Mouse (Mus musculus) C2C12 (cell line): ENCODE measurements around the gene Arhgap42. TPM values are rescaled to one million over a fixed set of nuclear protein-coding genes. Genes with fewer than 3 reads are reported as not detected.

Experiments
- H3K27me3 ChIP-seq: one replicate; pipeline ENCODE4 v1.6.1; 2011; ENCODE audit not compliant: control insufficient read depth, insufficient read depth, insufficient read length
- H3K36me3 ChIP-seq: one replicate; pipeline ENCODE4 v1.6.1; 2011; ENCODE audit not compliant: control insufficient read depth, insufficient read depth
- H3K4me3 ChIP-seq: one replicate; pipeline ENCODE4 v1.5.1; 2011; ENCODE audit warnings: mild to moderate bottlenecking, control low read depth; ENCODE audit not compliant: poor library complexity, insufficient read depth, severe bottlenecking
- H3K79me2 ChIP-seq: one replicate; pipeline ENCODE4 v1.6.1; 2011; ENCODE audit not compliant: control insufficient read depth, insufficient read depth
- H3K79me3 ChIP-seq: one replicate; pipeline ENCODE4 v1.6.1; 2011; ENCODE audit warnings: low read depth, control low read depth
- H3ac ChIP-seq: one replicate; pipeline ENCODE3; 2011; ENCODE audit warnings: low read depth; ENCODE audit not compliant: control insufficient read depth, insufficient read length
- CEBPB ChIP-seq: IDR thresholded peaks from one replicate; pipeline ENCODE4 v1.6.1; 2011; ENCODE audit warnings: low read depth, mild to moderate bottlenecking, control low read depth, moderate library complexity
- CTCF ChIP-seq: IDR thresholded peaks from one replicate; pipeline ENCODE4 v1.5.1; 2011; ENCODE audit not compliant: control insufficient read depth, insufficient read depth, insufficient read length
- FOSL1 ChIP-seq: IDR thresholded peaks from one replicate; pipeline ENCODE4 v1.8.0; 2011; ENCODE audit warnings: mild to moderate bottlenecking, low read length; ENCODE audit not compliant: poor library complexity, insufficient read depth, severe bottlenecking
- MAX ChIP-seq: IDR thresholded peaks from one replicate; pipeline ENCODE4 v1.6.1; 2011; ENCODE audit warnings: mild to moderate bottlenecking, control low read depth
- MYOD1 ChIP-seq: IDR thresholded peaks from one replicate; pipeline ENCODE4 v1.6.1; 2011; ENCODE audit warnings: low read depth; ENCODE audit not compliant: control insufficient read depth, insufficient read length
- MYOG ChIP-seq: IDR thresholded peaks from one replicate; pipeline ENCODE4 v1.6.1; 2011; ENCODE audit not compliant: control insufficient read depth, insufficient read length; ENCODE audit errors: extremely low read depth
- USF1 ChIP-seq: IDR thresholded peaks from one replicate; pipeline ENCODE4 v1.6.1; 2011; ENCODE audit warnings: low read depth, mild to moderate bottlenecking, control low read depth, moderate library complexity
- polyA plus RNA-seq: library from polyadenylated mRNA; unstranded; fragments of >200 nt; fragmentation: generic; extraction: Trizol; gene quantifications from one replicate; pipeline ENCODE4 v1.2.1, GENCODE M21; 2012; ENCODE audit warnings: missing spikeins

The Arhgap42 gene
- polyA plus RNA-seq, 1 experiment, result 8.4 TPM

DNA sequence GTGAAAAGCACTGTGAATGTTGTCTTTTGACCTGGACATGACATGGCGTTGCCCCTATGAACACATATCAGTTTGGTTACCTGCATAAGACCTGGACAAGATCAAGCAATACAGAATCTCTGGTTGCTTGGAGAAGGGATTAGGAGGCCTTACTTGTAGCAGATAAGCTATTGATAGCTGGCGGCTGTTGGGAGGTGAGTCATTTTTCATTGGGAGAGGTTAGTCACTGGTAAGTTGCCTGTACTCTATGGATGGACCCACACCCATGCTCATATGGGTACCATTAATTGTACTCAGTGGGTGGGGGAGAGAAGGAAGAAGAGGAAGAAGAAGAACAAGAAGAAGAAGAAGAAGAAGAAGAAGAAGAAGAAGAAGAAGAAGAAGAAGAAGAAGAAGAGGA, 23.6 kb upstream of the Arhgap42 start:
- no peak overlapping the region for H3ac ChIP-seq

DNA sequence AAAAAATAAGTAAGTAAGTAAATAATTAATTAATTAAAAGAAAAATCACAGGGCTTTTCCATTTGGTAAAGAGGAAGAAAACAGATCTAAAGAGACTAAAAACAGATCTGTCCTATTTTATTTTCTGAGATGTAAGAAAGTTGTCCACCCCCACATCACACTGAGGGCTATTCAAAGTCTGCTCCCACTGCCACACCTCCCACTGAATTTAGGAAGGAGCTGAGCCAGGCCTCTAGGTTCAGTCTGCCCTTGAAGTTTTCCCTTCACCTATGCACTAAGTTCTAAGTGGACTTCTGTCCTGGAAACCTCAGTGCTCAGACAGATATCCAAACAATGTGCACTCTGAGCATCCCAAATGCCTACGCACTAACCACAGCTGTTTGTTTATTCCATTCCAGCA, 15.9 kb upstream of the Arhgap42 start:
- Histone ChIP-seq H3ac (no peak overlapping the region), H3K4me3 (no peak overlapping the region), H3K79me2 (no peaks in the 10 kb centered on the region), H3K36me3 (no peaks in the 10 kb centered on the region), H3K27me3 (no peaks in the 10 kb centered on the region), H3K79me3 (no peaks in the 10 kb centered on the region)
- TF ChIP-seq CTCF (no peak), FOSL1 (no peak), USF1 (no peak)

More for the DNA sequence above, 23.6 kb upstream of the Arhgap42 start:
- Histone ChIP-seq H3K79me3 (no peaks in the 10 kb centered on the region), H3K27me3 (no peaks in the 10 kb centered on the region), H3K36me3 (no peaks in the 10 kb centered on the region), H3K79me2 (no peaks in the 10 kb centered on the region), H3K4me3 (no peak overlapping the region)
- TF ChIP-seq CEBPB (no peak), MYOD1 (no peak)

DNA sequence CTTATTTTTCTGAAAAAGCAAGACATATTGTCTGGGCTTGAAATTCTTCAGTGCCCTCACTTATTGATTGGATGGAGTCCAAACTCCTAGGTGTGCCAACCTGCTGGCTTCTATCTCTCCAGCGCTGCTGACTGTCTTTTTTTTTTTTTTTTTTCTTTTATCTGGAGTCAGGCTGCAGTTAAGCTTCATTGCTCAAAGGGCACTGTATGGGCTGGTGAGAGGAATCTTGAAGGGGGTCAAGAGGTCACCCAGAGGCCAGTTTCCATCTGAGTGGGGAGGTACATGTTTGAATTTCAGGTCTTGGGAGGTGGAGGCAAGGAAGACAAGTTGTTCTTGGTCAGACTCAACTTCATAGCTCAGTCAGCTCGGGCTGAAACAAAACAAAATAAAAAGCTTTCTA, 9.6 kb upstream of the Arhgap42 start:
- H3K36me3 ChIP-seq, result no peaks in the 10 kb centered on the region
- no peaks in the 10 kb centered on the region for H3K79me2 ChIP-seq
- TF ChIP-seq USF1, result no peak
- no peak for TF ChIP-seq MAX
- no peak for TF ChIP-seq FOSL1
- no peak for TF ChIP-seq CEBPB
- no peak for TF ChIP-seq MYOG
- no peak for TF ChIP-seq CTCF
- no peak for TF ChIP-seq MYOD1
- no peaks in the 10 kb centered on the region for H3K27me3 ChIP-seq
- no peaks in the 10 kb centered on the region for H3K79me3 ChIP-seq
- no peak overlapping the region for H3ac ChIP-seq
- H3K4me3 ChIP-seq, result no peak overlapping the region

DNA sequence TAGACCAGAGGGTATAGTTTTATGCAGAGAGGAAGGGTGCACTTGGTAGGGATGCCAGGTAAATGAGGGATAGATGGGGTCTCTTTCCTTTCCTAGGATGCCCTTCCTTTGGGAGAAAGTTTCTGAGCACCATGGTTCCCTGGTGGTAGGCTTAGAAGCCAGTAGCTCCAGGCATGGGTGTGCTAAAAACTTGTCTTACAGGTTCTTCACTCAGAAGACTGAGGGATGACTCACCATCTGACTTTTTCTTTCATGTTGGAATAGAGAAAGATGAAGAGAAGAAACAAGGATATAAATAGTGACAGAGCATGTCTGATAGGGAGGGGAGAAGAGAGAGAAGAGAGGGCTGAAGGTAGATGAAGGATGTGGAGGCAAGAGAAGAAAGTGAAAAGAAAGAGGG, 7.1 kb upstream of the Arhgap42 start:
- no peak overlapping the region for H3ac ChIP-seq
- H3K79me2 ChIP-seq, result no peaks in the 10 kb centered on the region
- H3K27me3 ChIP-seq, result no peaks in the 10 kb centered on the region
- H3K79me3 ChIP-seq, result no peaks in the 10 kb centered on the region
- no peaks in the 10 kb centered on the region for H3K36me3 ChIP-seq
- TF ChIP-seq CEBPB (no peak), CTCF (no peak)
- no peak overlapping the region for H3K4me3 ChIP-seq

DNA sequence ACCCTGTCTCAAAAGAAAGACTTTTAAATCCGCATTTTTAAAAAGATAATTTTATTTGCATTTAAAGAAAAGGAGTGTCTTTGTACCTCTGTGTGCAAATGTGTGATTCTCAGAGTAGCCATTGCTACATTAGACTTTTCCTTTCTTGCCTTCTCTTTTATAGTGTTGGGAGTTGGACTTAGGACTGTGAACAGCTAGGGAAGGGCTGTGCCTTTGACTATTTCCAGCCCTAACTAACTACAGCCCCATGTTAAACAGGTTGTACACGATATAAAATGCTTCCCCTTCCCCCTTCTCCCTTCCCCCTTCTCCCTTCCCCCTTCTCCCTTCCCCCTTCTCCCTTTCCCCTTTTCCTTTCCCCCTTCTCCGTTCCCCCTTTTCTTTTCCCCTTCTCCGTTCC, 4.9 kb upstream of the Arhgap42 start:
- H3K4me3 ChIP-seq, result no peak overlapping the region
- no peak overlapping the region for H3ac ChIP-seq
- H3K79me2 ChIP-seq, result no peaks in the 10 kb centered on the region
- no peak for TF ChIP-seq MYOG
- TF ChIP-seq MYOD1, result no peak
- TF ChIP-seq USF1, result no peak
- TF ChIP-seq CTCF, result no peak
- no peak for TF ChIP-seq MAX
- no peak for TF ChIP-seq CEBPB
- no peak for TF ChIP-seq FOSL1
- H3K36me3 ChIP-seq, result no peaks in the 10 kb centered on the region
- no peaks in the 10 kb centered on the region for H3K79me3 ChIP-seq
- no peaks in the 10 kb centered on the region for H3K27me3 ChIP-seq

DNA sequence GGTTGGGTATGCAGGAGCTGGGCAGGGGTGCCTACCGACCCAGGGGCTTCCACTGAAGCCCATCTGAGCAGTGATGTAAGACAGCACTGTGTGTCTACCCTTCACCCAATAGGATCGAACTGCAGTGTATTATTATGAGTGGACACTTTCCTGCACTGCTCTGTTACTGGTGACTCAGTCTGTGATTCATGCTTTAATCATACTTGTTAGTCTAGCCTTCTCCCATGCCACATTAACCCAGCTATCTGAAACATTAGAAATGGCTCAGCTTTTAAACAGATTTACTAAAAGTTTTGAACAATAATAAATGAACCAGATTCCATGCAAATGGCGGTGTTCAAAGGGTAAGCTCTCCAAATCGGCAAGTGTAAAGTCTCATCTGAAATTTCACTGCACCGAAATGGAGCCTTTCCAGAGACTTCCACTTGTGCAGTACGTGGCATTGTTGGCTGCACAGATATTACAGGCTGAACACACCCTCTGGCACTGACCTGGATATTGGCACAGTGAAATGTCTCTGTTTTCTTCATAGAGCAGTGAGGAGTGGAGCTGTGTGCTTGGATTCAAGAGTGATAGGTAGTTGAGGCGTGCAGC, 2.4 kb upstream of the Arhgap42 start:
- Histone ChIP-seq H3K36me3 (no peaks in the 10 kb centered on the region), H3K27me3 (no peaks in the 10 kb centered on the region), H3ac (no peak overlapping the region), H3K79me2 (peaks cover 23% of the 10 kb centered on the region), H3K79me3 (peaks cover 18% of the 10 kb centered on the region), H3K4me3 (no peak overlapping the region)
- peak; percentile 90 for TF ChIP-seq FOSL1
- peak; percentile 30 for TF ChIP-seq CEBPB
- TF ChIP-seq MYOD1, result no peak
- no peak for TF ChIP-seq MAX

DNA sequence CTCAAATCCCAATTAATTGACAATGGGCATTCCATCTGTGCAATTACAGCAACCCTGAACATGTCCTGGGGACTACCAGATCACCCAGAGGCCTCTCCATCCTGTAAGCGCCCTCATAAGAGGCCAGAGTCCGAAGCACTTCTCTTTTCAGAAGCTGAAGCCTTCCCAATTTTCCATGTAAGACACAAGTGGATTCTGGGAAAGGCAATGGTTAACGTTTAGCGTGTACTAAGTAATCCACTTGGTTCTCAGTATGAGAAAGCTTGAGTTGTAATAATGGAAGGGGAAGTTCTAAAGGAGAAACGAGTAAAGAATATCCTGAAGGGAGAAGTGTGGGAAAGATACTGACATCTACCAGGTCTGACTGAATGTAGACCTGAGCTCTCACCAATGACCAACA, 1.4 kb downstream of the Arhgap42 start:
- TF ChIP-seq USF1 (no peak), FOSL1 (no peak), CTCF (no peak), MAX (no peak), CEBPB (no peak), MYOG (no peak), MYOD1 (no peak)
- Histone ChIP-seq H3K79me2 (peaks cover 61% of the 10 kb centered on the region), H3ac (peak overlapping the region; percentile 39), H3K36me3 (no peaks in the 10 kb centered on the region), H3K79me3 (peaks cover 50% of the 10 kb centered on the region), H3K27me3 (no peaks in the 10 kb centered on the region), H3K4me3 (peak overlapping the region; percentile 53)
